Mouse (Mus musculus): ENCODE data around the gene Kifc5b.
A peak's percentile ranks its signal among the peaks of the same experiment; 100 is the strongest.
"Not testable (repeated sequence)": the region's sequence is repeated elsewhere in the genome, so short reads cannot be mapped to it uniquely, and the experiment has no call there.

Kifc5b gene

DNA sequence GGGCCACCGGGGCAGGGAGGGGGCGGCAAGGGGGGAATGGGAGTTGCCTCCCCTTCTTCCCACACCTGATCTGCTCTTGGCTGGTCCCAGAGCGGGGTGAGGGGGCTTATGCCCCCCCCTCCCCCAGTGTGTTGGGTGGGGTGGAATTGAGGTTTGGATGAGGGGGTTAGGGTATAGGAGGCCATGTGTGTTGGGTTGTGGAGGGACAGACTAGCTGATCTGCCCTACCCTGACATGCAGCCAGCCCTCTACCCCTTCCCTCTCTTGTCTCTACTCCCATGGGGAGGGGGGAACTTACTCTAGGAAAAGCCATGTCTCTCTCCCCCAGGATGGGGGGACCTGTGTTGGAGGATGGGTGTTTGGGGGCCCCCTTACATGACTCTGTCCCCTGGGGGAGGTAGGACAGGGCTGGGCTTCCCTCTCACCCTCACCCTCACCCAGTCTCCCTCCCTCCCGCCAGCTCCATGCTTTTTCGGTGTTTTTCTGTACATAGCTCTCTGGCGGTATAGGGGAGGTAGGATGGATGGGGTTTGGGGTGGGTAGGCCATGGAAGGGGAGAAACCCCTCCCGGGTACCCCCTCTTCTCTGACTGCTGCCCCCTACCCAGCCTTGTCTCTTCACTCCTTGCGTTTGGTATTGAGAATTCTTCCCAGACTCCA lies 54.5 kb downstream of the Kifc5b start:
- DNase-seq (ENCODE audit: low read depth, low spot score), result no peak

DNA sequence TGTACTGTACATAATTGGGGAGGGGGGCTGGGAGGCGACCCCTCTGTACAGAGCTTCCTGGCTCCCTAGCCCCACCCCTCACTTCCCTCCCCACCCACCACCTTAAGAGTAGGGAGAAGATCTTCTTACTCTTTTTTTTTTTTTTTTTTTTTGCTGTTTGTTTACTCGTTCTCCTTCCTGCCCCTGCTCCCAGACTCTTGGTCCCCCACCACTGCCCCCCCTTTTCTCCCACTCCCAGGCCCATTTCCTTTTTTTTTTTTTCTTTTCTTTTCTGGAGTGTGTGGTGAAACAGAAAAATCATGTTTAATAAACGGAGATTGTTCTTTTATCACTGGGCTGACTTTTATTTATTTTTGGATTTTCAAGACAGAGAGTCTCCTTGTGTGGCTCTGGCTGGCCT lies 55.2 kb downstream of the Kifc5b start:
- no peak for DNase-seq (ENCODE audit: low read depth, low spot score)

DNA sequence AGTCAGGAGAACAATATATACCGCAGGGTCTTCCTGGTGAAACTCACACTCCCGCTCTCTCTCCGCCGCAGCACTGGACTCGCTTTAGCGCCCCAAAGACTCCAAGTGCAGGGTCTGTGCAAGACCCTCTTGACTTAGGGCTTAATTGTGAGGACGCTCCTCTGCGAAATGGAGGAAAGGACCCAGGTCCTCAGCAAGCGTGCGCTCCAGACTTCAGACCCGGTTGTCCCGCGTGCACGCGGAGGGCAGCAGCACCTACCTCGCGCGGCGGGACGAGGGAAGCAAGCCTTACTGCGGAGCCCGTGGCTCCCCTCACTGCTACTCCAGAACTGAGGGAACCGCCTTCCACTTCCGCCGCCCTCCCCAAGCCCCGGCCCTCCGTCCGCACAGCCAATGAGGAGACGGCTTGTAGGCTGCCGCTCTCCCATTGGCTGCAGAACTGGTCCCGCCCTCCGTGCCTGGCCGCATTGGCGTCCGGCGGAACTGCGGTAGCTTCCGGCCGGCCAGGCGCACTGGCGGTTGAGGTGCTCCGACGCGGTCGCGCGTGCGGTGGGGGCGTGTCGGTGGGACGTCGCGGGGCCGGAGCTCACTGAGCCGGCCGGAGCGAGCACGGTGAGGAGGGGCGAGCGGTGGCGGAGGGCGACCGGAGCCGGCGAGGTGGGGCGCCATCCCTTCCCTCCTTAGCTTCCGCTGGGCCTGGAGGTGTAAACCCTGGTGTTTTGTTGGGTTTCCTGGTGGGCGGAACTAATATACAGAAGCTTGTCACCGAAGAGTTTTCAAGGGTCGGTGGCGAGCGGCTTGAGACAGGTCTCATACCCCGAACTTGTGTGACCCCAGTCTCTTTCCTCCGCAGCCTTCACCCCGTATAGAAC lies 56.0 kb downstream of the Kifc5b start, which contains the start of gene Zbtb9:
TSS of gene Zbtb9 (plus strand) at position 465 of the 872 bp plus-strand sequence.
- DNase-seq (ENCODE audit: low read depth, low spot score), result peak; percentile 96

DNA sequence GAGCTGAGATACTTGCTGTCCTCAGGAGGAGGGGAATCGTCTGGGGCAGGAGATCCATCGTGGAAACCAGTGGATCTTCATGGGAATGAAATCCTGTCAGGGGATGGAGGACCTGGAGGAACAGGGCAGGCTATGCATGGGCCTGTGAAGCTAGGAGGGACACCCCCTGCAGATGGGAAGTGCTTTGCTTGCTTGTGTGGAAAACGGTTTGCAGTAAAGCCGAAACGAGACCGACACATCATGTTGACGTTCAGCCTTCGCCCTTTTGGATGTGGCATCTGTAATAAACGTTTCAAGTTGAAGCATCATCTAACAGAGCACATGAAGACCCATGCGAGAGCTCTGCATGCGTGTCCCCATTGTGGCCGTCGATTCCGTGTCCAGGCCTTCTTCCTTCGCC lies 57.7 kb downstream of the Kifc5b start:
- DNase-seq (ENCODE audit: low read depth, low spot score), result no peak

DNA sequence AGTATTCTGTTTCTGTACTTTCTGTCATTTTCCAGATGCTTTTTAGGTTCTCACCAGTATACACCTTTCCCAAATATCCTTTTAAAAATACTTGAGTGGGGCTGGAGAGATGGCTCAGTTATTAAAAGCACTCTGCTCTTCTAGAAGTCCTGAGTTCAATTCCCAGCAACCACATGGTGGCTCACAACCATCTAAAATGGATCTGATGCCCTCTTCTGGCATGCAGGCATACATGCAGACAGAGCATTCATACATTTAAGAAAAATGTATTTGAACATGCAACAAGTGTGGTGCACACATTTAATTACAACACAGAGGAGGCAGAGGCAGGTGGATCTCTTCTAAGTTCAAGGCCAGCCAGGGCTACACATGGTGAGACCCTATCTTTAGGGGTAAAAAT lies 58.5 kb downstream of the Kifc5b start:
- peak; percentile 50 for DNase-seq (ENCODE audit: low read depth, low spot score)

DNA sequence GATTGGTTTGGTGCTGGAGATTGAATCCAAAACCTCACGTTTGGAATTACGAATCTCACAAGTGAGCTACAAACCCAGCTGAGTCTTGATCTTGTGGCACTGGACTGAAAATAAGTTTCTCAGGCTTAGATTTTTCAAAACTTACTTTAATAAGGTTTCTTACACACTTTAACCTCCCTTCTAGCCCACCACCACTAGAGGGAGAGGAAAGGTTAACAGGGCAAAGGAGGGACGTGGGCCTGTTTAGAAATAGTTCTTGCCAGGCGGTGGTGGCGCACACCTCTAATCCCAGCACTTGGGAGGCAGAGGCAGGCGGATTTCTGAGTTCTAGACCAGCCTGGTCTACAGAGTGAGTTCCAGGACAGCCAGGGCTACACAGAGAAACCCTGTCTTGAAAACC lies 60.5 kb downstream of the Kifc5b start:
- DNase-seq (ENCODE audit: low read depth, low spot score), result not testable (repeated sequence)

DNA sequence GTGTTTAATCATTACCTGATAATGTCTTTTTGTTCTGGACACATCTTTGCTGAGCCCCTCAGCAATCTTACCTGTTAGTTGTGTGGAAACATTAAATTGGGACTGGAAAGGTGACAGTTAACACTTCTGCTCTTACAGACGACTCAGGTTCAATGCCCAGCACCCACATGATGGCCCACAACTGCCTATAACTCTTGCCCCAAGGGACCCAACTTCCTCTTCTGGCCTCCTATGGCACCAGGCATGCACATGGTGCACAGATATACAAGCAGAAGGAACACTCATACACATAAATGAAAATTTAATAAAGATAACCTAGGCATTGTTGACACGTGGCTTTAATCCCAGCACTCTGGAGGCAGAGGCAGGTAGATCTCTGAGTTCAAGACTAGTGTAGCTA lies 62.5 kb downstream of the Kifc5b start:
- DNase-seq (ENCODE audit: low read depth, low spot score), result no peak

DNA sequence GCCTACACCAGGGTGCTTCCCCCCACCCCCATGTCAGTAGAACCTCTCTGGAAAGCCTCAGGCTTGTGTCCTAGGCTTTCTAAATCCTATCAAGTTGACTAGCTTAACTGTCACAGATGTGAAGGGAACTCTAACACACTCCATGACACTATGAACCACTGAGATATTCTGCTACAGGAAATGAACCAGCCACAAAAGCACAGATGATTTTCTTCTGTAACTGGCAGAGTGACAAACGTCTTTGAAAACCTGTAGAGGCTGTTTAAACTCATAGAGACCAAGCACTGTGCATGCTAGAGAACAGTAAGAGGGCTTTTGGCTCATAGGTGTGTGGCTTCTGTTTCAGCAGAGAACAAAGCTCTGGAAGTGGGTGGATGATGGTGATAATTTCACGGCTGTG lies 64.2 kb downstream of the Kifc5b start:
- no peak for DNase-seq (ENCODE audit: low read depth, low spot score)

All from 3T3-L1 (cell line).